Mouse (Mus musculus): Measurements from ENCODE around the gene Olfr1427.
"Not testable (repeated sequence)": the region's sequence is repeated elsewhere in the genome, so short reads cannot be mapped to it uniquely, and the experiment has no call there.

Gene Olfr1427

DNA sequence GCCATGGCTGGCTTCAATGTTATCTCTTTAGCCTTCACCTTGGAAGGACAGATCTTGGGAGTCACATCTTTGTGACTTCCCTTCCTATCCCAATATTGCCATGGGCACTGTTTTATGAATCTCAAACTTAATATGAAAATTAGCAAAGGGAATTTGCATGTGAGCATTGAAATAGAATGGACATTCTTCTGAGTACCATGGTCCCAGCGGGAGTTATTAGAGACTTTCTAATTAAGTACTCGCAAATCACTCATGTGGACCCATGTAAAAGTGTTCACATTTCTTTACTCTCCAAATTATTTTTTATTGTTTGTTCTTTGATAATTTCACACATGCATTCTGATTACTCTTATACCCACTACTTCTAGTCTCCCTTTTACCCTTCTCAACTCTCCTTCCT lies at the start of gene Olfr1427:
TSS of gene Olfr1427 (minus strand) at position 101 of the 400 bp plus-strand sequence.
- no peak for DNase-seq (ENCODE audit: low read depth)

DNA sequence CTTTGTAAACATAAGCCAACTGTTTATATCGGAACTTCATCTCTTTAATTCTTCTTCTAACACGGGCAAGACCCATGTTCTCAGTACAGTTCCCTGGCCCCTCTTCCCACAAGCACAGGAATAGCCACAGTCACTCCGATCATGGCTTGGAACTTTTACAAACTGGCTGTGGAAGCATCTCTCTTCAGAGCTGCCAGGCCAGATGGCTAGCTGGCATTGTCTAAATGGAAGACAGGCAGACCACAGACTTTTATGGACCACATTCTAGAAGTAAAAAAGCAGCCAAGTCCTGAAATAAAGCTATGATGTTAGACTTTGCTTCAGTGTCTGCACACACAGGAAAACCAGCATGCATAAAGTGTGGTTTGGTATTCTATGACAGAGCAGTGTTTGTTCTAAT lies 42.3 kb upstream of the Olfr1427 start:
- DNase-seq (ENCODE audit: low read depth) = no peak

DNA sequence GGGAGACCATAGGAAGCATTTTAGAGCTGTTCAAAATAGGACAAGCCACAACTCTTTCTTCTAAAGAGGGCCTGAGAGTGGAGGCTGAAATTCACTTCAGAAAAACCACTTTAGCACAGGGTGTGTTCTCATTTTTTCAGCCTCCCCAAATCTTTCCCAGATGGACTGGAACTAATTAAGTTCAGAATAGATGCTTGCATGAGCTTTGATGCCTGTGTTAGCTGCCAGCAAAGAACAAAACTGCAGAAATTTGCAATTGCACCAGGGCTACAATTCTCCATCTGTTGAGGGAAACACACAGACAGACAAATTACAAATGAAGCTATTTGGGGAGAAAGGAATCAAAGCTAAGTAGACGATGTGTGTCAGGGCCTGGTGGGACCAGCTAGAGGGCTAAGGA lies 40.2 kb upstream of the Olfr1427 start:
- no peak for DNase-seq (ENCODE audit: low read depth)

DNA sequence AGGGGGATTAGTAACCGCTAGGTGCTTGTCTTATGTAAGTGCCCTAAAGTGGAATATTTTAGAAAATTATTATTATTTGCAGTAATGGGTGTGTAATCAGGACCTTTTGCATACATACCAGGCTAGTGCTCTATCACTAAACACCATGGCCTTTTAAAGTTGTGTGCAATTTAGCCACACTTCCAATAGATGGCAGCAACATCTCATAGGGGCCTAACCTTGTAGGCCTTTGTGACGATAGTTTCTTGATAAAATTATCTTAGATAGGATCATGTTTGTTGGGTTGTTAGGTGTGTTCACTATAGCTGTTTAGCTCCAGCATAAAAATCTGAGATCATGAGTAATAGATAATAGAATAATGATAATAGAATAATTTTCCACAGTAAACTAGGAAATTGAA lies 31.2 kb upstream of the Olfr1427 start:
- peak; percentile 7 for DNase-seq (ENCODE audit: low read depth)

GRCm38 (mm10) chr19:12123103-12123502 lies 20.0 kb upstream of the Olfr1427 start, which contains the start of gene Olfr76:
Olfr76 (minus strand) TSS chr19:12123203.
- DNase-seq (ENCODE audit: low read depth) = no peak

- DNase-seq (ENCODE audit: low read depth) = no peak
Observed at GRCm38 (mm10) chr19:12116464-12116863, 13.3 kb upstream of the Olfr1427 start.

DNA sequence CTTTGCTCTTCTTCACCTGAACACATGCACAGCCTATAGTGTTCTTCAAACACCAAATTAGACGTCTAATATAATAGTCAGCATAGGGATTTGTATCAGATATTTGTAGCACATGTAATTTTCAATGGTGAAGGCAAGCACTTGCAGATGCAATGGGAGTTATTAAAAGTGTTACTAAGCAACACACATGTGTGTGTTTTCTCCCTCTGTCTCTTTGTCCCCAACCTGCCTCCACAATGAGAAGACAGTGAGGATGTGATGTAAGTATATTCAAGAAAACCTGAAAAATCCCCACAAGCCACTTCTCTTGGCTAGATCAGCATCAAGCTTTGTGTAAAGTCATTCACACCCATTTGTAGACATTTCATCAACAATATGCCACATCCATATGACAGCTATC lies 12.7 kb upstream of the Olfr1427 start, which contains the start of gene Olfr1428:
TSS of gene Olfr1428 (minus strand) at position 101 of the 400 bp plus-strand sequence.
- no peak for DNase-seq (ENCODE audit: low read depth)

GRCm38 (mm10) chr19:12113807-12114206 lies 10.7 kb upstream of the Olfr1427 start:
- no peak for DNase-seq (ENCODE audit: low read depth)

DNA sequence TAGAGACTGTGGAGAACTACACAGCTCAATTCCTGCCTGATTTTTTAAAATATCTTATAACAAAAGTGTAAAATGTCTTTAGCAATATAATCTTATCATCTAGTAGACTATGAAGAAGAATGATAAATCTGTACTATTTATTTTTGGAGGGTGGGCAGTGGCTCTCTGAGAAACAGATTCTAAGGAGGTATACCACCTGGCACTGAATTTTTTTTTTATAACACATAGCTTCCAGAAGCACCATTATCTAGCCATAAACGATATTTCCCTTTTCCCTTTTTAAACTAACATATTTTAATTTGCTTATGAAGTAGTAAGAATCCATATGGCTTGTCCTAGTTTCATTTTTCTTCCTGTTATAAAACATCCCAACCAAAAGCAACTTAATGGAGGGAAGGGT lies 1.4 kb upstream of the Olfr1427 start:
- DNase-seq (ENCODE audit: low read depth) = no peak

DNA sequence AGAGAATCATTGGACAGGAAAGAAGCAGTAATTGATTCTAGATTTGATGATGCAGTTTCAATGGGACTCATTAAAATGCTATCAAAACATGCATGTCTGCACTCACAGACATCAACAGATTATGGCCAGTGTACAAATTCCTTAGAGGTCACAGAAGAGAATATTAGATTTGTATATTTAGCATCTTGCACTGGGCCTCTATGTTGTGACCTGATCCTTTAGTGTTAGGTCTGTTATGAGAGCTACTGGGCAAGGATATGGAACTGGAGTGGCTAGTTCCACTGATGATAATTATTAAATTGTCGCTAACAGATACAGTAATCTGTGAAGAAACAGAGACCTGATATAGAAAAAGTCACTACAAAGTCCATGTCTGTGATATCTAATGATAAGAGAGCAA lies 11.2 kb downstream of the Olfr1427 start, which contains the start of gene Olfr1426:
TSS of gene Olfr1426 (minus strand) at position 101 of the 400 bp plus-strand sequence.
- DNase-seq (ENCODE audit: low read depth) = no peak

GRCm38 (mm10) chr19:12077631-12078030 lies 25.5 kb downstream of the Olfr1427 start, which contains the start of gene Olfr1425:
Olfr1425 (minus strand) TSS chr19:12077731.
- not testable (repeated sequence) for DNase-seq (ENCODE audit: low read depth)

GRCm38 (mm10) chr19:12069546-12069945 lies 33.6 kb downstream of the Olfr1427 start:
- not testable (repeated sequence) for DNase-seq (ENCODE audit: low read depth)

DNA sequence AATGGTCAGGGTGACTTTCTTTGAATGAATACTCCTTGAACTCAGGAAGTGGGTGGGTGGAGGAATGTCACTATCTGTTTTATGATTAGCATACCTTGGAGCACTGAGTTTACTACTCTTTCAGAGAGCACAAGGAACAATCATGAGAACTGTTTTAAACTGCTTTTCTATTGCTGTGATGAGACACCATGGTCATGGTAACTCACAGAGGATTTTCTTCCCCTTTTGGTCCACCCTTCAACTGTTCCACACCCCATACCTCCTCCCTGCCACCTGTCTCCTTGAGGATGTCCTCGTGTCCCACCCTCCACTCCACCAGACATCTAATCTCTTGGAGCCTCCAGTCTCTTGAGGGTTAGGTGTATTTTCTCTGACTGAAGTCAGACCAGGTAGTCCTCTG lies 35.3 kb downstream of the Olfr1427 start:
- not testable (repeated sequence) for DNase-seq (ENCODE audit: low read depth)

DNA sequence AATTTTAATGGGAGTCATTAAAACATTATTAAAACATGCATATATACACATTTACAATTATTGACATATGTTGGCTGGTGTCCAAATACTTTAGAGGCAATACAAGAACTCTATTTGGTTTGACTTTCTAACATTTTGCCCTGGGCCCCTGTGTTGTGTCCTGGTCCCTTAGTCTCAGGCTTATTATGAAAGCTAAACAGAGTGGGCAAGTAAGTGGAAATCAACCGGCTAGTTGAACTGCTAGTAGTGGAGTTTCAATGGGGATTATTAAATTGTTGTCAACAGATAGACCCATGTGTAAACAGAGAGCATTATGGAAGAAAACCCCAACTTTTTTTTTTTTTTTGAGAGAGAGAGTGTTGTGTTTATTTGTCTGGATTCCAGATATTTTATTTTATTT lies 40.6 kb downstream of the Olfr1427 start, which contains the start of gene Olfr1424:
TSS of gene Olfr1424 (minus strand) at position 101 of the 400 bp plus-strand sequence.
- DNase-seq (ENCODE audit: low read depth) = not testable (repeated sequence)

Measured in c-Kit-positive CD71-negative TER-119-negative erythroid progenitor cells, embryonic 14.5 days (primary cell).